Mouse (Mus musculus) limb, embryonic 10.5 days (tissue): Measurements from ENCODE around the gene Gabrg3. TPM values are rescaled to one million over a fixed set of nuclear protein-coding genes. Genes with fewer than 3 reads are reported as not detected.

Experiments
- DNase-seq: peaks from one replicate; pipeline ENCODE4 v3.0.0-alpha.2; 2017; ENCODE audit warnings: low spot score
- H3K27ac ChIP-seq: fragments of 300-500 bp; sonication (generic); 2 replicates; pipeline ENCODE4 v1.5.1; 2016; ENCODE audit warnings: mild to moderate bottlenecking
- H3K27me3 ChIP-seq: fragments of 300-500 bp; sonication (generic); 2 replicates; pipeline ENCODE4 v1.6.1; 2016; ENCODE audit warnings: low read depth, mild to moderate bottlenecking; ENCODE audit not compliant: poor library complexity, severe bottlenecking
- H3K36me3 ChIP-seq: fragments of 300-500 bp; sonication (generic); 2 replicates; pipeline ENCODE4 v1.6.1; 2016; ENCODE audit warnings: mild to moderate bottlenecking, moderate library complexity
- H3K4me1 ChIP-seq: fragments of 300-500 bp; sonication (generic); 2 replicates; pipeline ENCODE4 v1.6.1; 2016
- H3K4me3 ChIP-seq: fragments of 300-500 bp; sonication (generic); 2 replicates; pipeline ENCODE4 v1.5.1; 2016; ENCODE audit warnings: mild to moderate bottlenecking, moderate library complexity
- H3K9me3 ChIP-seq: fragments of 300-500 bp; sonication (generic); replicated peaks from 2 replicates; pipeline ENCODE4 v1.6.1; 2016; ENCODE audit warnings: mild to moderate bottlenecking
- WGBS: fragments of 180-500 bp; shearing (Covaris S2); methylation state at CpG from one replicate; pipeline ENCODE4 v1.1.7; 2016; 5-methylcytosine and 5-hydroxymethylcytosine counted together
- polyA plus RNA-seq: library from polyadenylated mRNA; unstranded; fragments of >200 nt; fragmentation: Nextera tagmentation; extraction: Ambion mirVana; gene quantifications from 2 replicates; pipeline ENCODE4 v1.2.1, GENCODE M21; 2016

The Gabrg3 gene
- polyA plus RNA-seq, 1 experiment from 2014 or later: 0.34 TPM

DNA sequence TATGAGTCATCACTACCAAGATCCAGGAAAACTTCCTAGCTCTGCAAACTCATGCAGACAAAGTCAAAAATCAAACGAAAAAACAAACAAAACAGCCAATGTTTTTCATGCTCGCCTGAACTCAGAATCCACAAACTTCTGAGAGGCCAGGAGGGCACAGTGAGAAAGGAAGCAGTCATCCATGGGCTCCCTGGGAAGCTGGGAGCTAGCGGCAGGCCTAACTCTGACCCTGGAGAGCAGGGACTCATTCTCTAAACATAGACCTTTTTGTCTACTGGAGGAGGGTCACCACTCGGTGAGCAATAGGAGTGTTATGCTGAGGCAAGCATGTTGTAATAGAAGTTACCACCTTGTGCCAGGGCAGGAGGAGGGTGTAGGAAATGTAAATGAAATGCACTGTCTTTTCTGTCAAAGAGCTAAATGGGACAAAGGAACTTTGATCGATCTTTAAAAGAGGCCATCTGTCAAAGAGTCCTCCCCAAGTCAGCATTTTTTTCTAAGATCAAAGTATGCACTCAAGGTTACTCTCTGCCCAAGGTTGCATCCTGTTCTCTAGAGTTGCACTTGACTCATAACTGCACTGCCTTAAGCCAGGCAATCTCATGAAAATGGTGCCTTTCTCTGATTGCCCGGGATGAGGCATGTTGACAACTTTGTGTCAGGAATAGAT, 29.0 kb downstream of the Gabrg3 start:
- Histone ChIP-seq H3K4me3 (no peak overlapping the region), H3K27me3 (no peaks in the 10 kb centered on the region), H3K27ac (no peak overlapping the region), H3K4me1 (no peaks in the 10 kb centered on the region), H3K36me3 (no peaks in the 10 kb centered on the region), H3K9me3 (no peaks in the 10 kb centered on the region)
- 83% methylated on average over 6 of the region's 6 CpGs for WGBS
- no peak for DNase-seq

DNA sequence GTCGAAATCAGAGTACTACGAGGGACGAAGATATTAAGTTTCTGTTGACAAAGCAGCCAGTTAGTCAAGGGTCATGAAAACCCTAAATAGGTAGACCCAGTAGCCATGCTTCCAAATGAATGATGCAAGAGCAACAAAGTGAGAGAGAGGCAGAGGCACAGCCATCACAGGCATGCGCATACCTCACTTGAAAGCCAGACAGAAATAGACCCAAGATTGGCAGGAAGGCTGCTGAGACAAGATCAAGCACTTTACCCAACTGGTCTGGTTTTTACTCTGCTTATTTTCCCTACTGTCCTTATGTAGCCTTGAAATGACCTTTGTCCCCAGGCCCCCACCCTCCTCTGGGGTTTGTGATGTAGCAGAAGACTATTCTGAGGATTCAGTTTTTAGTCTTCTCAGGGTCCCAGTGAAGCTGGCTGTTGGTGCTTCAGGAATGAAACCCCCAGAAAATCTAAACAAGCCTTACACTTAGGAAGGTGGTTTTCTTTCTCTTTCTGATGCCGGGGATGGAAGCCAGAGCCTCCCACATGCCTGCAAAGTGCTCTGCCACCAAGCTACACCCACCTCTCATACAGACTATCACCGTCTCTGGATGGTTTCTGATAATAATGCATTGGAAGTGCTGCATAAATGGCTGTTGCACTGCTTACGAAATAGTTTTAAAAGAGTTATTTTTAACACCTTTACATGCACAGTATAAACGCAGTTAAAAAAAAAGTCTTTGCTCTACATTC, 30.3 kb downstream of the Gabrg3 start:
- Histone ChIP-seq H3K36me3 (no peaks in the 10 kb centered on the region), H3K4me3 (no peak overlapping the region), H3K27me3 (no peaks in the 10 kb centered on the region), H3K4me1 (no peaks in the 10 kb centered on the region), H3K9me3 (no peaks in the 10 kb centered on the region), H3K27ac (no peak overlapping the region)
- WGBS: 89% methylated on average over 8 of the region's 8 CpGs
- no peak for DNase-seq

DNA sequence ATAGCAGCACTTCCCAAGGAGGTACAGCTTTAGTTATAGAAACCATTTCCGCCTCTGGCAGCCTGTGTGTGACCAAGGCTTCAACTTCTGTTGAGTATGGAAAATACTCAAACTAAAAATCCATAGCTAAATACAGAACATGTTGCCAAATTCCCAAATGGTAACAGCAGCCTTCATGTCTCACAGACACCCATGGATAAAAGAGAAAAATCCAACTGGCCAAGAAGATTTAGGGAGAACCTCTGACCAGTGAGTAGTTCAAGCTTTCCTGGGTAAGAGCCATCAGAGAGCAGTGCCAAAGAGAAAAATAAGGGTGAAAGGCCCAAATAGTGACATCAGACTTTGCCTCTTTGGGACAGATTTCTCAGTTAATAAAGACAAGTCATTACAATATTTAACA, 38.2 kb downstream of the Gabrg3 start:
- Histone ChIP-seq H3K27ac (no peak overlapping the region), H3K9me3 (no peaks in the 10 kb centered on the region), H3K36me3 (no peaks in the 10 kb centered on the region), H3K4me3 (no peak overlapping the region), H3K4me1 (no peaks in the 10 kb centered on the region), H3K27me3 (no peaks in the 10 kb centered on the region)
- 83% methylated on average over 1 of the region's 1 CpGs for WGBS
- no peak for DNase-seq

DNA sequence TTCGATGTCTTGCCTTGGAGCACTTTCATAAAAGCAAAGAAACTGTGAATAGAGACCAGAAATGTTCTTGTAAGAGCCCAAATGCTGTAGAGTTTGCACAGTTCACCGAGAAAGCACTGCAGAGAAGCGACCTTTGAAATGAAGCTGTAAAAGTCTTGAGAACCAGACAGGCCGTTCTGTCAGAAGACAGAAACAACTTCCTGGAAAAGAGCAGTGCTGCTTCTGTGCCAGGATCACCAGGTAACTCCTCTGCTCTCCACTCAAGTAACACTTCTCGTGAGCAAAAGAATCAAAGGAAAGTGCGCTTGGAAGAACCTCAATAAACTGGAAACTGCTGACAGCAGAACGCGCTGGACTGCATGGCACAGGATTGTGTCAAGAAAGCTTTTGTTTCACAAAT, 45.1 kb downstream of the Gabrg3 start:
- Histone ChIP-seq H3K36me3 (no peaks in the 10 kb centered on the region), H3K27ac (no peak overlapping the region), H3K4me3 (no peak overlapping the region), H3K4me1 (no peaks in the 10 kb centered on the region), H3K9me3 (no peaks in the 10 kb centered on the region), H3K27me3 (no peaks in the 10 kb centered on the region)
- 78% methylated on average over 8 of the region's 8 CpGs for WGBS
- DNase-seq: no peak

DNA sequence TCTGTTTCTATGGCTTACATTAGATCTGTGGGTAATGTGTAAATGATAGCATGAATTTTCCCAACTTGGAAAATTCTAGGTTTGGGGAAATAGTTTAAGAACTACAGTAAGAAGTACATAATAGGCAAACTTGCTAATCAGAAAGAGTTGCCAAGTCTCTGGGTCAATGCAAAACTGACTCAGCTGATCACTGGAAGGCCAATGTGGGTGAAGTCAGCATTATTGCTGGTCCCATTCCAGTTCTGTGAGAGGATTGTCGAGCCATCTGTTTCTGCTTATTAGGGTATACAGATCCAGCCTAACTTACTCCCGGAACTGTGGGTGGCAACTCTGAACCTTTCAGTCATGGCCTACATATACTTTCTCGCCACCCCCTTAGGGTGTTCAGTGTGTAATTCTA, 55.8 kb downstream of the Gabrg3 start:
- WGBS: 91% methylated on average over 3 of the region's 3 CpGs
- H3K9me3 ChIP-seq: no peaks in the 10 kb centered on the region
- DNase-seq: no peak
- no peak overlapping the region for H3K27ac ChIP-seq
- no peaks in the 10 kb centered on the region for H3K36me3 ChIP-seq
- no peaks in the 10 kb centered on the region for H3K4me1 ChIP-seq
- no peak overlapping the region for H3K4me3 ChIP-seq
- no peaks in the 10 kb centered on the region for H3K27me3 ChIP-seq

DNA sequence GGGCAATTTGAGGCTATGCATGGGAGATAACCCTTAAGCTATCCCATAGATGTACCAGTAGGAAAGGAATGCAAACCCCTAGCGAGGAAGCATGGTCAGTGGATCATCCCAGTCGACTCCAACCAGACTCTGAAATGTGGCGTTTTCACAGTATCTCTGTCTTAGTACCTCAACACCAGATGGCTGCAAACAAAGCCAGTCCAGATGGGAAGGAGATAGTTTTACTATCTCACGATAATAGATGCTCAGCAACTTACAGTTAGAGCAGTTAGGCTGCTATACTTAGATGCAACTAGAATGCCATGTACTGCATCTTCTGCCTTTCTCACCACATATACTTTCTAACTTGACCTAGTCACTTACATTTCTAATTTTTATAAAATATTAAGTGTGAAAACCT, 56.7 kb downstream of the Gabrg3 start:
- H3K27ac ChIP-seq: no peak overlapping the region
- no peaks in the 10 kb centered on the region for H3K36me3 ChIP-seq
- no peak for DNase-seq
- WGBS: 86% methylated on average over 4 of the region's 4 CpGs
- no peaks in the 10 kb centered on the region for H3K4me1 ChIP-seq
- no peak overlapping the region for H3K4me3 ChIP-seq
- H3K27me3 ChIP-seq: no peaks in the 10 kb centered on the region
- H3K9me3 ChIP-seq: no peaks in the 10 kb centered on the region

DNA sequence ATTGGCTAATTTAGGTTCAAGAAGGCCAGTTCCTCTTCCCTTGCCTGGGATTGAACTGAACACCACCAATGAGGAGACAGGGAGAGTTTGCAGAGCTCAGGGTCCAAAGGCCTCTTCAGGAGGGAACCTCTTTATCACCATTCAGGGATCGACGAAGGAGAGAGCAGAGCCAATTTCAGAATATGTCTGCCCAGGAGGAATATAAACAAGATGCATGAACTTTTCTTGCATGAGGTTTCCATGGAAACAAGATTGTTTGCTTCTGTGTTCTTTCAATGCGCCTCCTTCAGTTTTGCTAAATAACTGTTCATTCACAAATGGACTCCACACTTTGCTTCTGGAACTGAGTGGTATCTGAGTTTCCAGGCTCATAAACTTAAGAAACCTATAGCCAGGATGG, 62.5 kb downstream of the Gabrg3 start:
- no peaks in the 10 kb centered on the region for H3K36me3 ChIP-seq
- no peaks in the 10 kb centered on the region for H3K27me3 ChIP-seq
- H3K9me3 ChIP-seq: no peaks in the 10 kb centered on the region
- H3K4me1 ChIP-seq: no peaks in the 10 kb centered on the region
- no peak overlapping the region for H3K27ac ChIP-seq
- no peak for DNase-seq
- no peak overlapping the region for H3K4me3 ChIP-seq
- 91% methylated on average over 3 of the region's 3 CpGs for WGBS

DNA sequence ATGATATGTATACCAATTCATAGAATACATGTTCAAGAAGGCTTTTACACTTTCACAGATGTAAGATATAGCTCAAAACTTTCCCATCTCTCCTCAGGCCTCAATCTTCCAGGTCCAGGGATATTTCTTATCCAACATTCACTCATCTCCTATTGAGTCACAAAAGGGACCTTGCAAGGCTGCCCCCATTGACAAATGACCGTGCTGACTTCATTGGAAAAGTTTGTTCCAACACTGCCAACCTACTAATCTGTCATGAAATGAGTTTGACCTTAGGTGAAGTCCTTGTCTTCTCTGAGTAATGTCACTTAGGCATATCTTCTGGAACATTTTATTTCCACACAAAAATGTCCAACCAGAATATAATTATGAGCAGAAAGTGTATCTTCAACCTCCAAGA, 64.9 kb downstream of the Gabrg3 start:
- Histone ChIP-seq H3K4me1 (no peaks in the 10 kb centered on the region), H3K27me3 (no peaks in the 10 kb centered on the region), H3K36me3 (no peaks in the 10 kb centered on the region), H3K9me3 (no peaks in the 10 kb centered on the region), H3K4me3 (no peak overlapping the region), H3K27ac (no peak overlapping the region)
- no peak for DNase-seq
- 95% methylated on average over 1 of the region's 1 CpGs for WGBS

DNA sequence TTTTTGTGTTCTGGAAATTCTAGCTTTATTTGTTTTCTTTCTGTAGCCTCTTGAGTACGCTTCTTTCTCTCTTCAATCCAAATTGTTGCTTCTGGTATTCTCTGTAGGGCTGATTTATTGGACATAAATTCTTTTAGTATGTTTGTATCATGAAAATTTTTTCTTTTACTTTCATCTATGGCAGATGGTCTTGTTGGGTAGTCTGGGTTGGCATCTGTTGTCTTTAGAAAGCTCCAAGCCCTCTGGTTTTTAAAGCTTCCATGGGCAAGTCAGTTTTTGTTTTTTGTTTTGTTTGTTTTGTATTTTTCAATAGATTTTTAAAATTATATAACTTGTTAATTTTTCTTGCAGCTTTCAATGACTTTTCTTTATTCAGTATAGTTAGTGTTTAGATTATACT, 72.0 kb downstream of the Gabrg3 start:
- DNase-seq: no peak
- Histone ChIP-seq H3K9me3 (no peaks in the 10 kb centered on the region), H3K4me1 (no peaks in the 10 kb centered on the region), H3K4me3 (no peak overlapping the region), H3K36me3 (no peaks in the 10 kb centered on the region), H3K27me3 (no peaks in the 10 kb centered on the region), H3K27ac (no peak overlapping the region)
- 87% methylated on average over 1 of the region's 1 CpGs for WGBS

DNA sequence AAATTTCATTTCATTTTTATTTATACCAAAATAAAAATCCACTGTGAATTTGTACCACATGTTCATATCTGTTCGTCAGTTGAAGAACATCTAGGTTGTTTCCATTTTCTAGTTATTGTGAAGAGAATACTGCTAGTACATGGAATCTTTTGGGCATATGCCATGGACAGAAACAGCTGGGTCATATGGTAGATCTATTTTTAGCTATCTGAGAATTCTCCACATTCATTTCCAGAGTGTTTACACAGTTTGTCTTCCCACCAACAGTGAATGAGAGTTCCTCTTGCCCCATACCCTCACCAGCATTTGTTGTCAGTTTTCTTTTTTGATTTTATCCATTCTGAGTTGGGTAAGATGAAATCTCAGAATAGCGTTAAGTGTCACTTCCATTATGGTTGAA, 75.0 kb downstream of the Gabrg3 start:
- Histone ChIP-seq H3K9me3 (no peaks in the 10 kb centered on the region), H3K27ac (no peak overlapping the region), H3K4me3 (no peak overlapping the region), H3K36me3 (no peaks in the 10 kb centered on the region), H3K27me3 (no peaks in the 10 kb centered on the region), H3K4me1 (no peaks in the 10 kb centered on the region)
- WGBS: 90% methylated on average over 2 of the region's 2 CpGs
- no peak for DNase-seq

DNA sequence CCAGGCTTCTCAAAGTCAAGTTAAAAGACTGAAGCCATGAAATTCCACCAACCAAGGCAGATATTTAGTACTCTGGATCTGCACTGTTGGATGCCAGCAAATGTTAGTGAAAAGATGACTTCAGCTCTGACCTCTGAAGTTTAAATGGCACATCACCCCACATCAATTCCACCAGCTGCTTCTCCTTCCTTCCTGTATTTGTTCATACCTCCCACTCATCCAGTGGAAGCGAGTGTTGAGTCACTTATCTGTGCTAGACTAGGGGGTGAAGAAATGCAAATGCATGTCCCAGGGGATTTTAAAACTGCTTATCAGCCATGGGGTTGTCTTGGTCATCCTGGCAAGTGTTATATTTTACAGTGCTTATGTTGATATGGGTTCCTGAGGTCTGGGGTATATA, 79.7 kb downstream of the Gabrg3 start:
- H3K4me1 ChIP-seq: no peaks in the 10 kb centered on the region
- no peak for DNase-seq
- no peak overlapping the region for H3K27ac ChIP-seq
- no peaks in the 10 kb centered on the region for H3K36me3 ChIP-seq
- H3K4me3 ChIP-seq: no peak overlapping the region
- H3K27me3 ChIP-seq: no peaks in the 10 kb centered on the region
- 86% methylated on average over 1 of the region's 1 CpGs for WGBS
- H3K9me3 ChIP-seq: no peaks in the 10 kb centered on the region

DNA sequence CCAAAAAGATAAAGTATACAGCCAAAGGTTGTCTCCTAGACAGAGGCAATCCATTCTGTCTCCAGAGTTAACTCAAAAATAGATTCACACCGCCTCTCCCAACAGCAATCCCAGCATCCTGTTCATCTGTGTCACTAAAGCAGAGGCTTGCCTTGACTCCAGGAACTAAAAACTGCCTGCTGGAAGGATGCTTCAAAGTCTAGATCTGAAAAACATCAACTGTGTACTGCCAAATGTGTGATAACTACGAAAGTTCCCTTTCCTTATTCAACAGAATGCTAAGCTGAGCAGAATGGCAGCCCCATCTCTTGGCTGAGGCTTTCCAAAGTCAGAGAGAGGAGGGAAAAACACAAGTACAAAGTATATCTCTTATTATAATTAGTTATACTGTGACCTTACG, 90.3 kb downstream of the Gabrg3 start:
- Histone ChIP-seq H3K27me3 (no peaks in the 10 kb centered on the region), H3K36me3 (no peaks in the 10 kb centered on the region), H3K4me1 (no peaks in the 10 kb centered on the region), H3K4me3 (no peak overlapping the region), H3K9me3 (no peaks in the 10 kb centered on the region), H3K27ac (no peak overlapping the region)
- WGBS: 84% methylated on average over 3 of the region's 3 CpGs
- no peak for DNase-seq

DNA sequence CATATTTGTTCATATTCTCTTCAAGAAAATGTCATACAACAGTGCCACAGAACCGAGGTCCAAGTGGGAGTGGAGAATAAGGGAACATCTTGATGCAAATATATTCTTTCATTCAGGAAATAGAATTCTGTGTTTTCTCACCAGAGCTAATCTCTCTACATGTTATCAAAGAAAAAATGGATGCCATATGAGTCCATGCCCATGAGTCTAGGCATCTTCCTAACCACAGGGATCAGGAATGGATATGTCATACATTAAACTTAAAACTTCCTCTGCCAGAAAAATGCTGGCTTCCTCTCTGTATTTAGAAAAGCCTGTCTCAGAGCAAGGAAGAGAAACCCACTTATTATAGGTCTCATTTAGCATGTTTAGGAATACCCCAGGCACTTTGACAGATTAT, 92.9 kb downstream of the Gabrg3 start:
- Histone ChIP-seq H3K4me1 (no peaks in the 10 kb centered on the region), H3K36me3 (no peaks in the 10 kb centered on the region), H3K27ac (no peak overlapping the region), H3K4me3 (no peak overlapping the region), H3K27me3 (no peaks in the 10 kb centered on the region), H3K9me3 (no peaks in the 10 kb centered on the region)
- 80% methylated on average over 1 of the region's 1 CpGs for WGBS
- no peak for DNase-seq

DNA sequence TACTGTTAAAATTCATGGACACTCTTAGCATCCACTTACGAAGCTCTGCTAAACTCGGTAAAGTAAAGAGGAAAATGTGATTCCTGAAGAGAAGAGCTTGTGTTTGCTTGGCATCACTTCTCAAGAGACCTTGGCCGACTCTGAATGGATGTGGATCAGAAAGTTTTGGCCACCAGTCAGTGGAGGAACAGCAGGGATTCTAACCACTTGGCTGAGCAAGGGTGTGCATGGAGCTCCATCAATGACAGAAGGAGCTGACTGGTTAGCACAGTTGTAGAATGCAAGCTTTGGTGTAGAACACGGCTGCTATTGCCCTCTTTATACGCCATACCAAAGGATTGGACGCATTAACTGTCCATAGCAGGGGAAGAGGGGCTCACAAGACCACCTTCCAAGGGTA, 93.4 kb downstream of the Gabrg3 start:
- no peaks in the 10 kb centered on the region for H3K9me3 ChIP-seq
- 89% methylated on average over 6 of the region's 6 CpGs for WGBS
- no peak overlapping the region for H3K4me3 ChIP-seq
- H3K4me1 ChIP-seq: no peaks in the 10 kb centered on the region
- no peaks in the 10 kb centered on the region for H3K27me3 ChIP-seq
- no peaks in the 10 kb centered on the region for H3K36me3 ChIP-seq
- DNase-seq: no peak
- no peak overlapping the region for H3K27ac ChIP-seq
